Mouse (Mus musculus): Measurements from ENCODE around the gene Adk. TPM values are rescaled to one million over a fixed set of nuclear protein-coding genes. Genes with fewer than 3 reads are reported as not detected.

Adk gene
- polyA plus RNA-seq, 1 experiment: 24.2 TPM

- no peak for TF ChIP-seq POLR2A (IDR thresholded peaks at IDR 0.05; ENCODE audit: borderline replicate concordance, low read depth, low read length)
- TF ChIP-seq CTCF (IDR thresholded peaks at IDR 0.05; ENCODE audit: low read depth, low read length): no peak
- Histone ChIP-seq H3K4me1 (ENCODE audit: control insufficient read depth, insufficient read depth, low read length) (no peaks in the 10 kb centered on the region), H3K27ac (ENCODE audit: insufficient read depth, low read depth, low read length) (no peak overlapping the region), H3K4me3 (ENCODE audit: insufficient read depth, low read length) (no peak overlapping the region)
Observed at GRCm38 (mm10) chr14:21174804-21175203, 122.4 kb downstream of the Adk start.

GRCm38 (mm10) chr14:21177781-21178180, 125.4 kb downstream of the Adk start:
- Histone ChIP-seq H3K4me1 (ENCODE audit: control insufficient read depth, insufficient read depth, low read length) (peaks cover 5% of the 10 kb centered on the region), H3K27ac (ENCODE audit: insufficient read depth, low read depth, low read length) (no peak overlapping the region), H3K4me3 (ENCODE audit: insufficient read depth, low read length) (no peak overlapping the region)
- no peak for TF ChIP-seq POLR2A (IDR thresholded peaks at IDR 0.05; ENCODE audit: borderline replicate concordance, low read depth, low read length)
- TF ChIP-seq CTCF (IDR thresholded peaks at IDR 0.05; ENCODE audit: low read depth, low read length): no peak

DNA sequence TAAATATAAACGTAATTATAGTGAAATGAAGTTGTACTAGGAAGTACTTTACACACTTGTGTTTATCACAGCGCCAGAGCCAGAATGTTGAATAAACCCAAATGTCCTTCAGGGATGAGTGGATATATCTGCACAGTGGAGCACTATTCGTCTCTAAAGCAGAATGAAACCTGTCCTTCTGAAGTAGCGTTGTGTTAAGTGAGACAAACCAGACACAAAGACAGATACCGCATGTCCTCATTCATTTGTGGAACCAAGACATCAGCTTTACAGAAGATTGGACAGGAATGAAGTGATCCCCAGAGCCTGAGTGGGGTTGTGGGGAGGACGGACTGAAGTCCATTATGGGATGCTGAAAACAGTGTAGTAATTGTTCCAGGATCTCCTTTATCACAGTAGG, 126.0 kb downstream of the Adk start:
- H3K4me3 ChIP-seq (ENCODE audit: insufficient read depth, low read length): no peak overlapping the region
- TF ChIP-seq CTCF (IDR thresholded peaks at IDR 0.05; ENCODE audit: low read depth, low read length): no peak
- TF ChIP-seq POLR2A (IDR thresholded peaks at IDR 0.05; ENCODE audit: borderline replicate concordance, low read depth, low read length): no peak
- H3K4me1 ChIP-seq (ENCODE audit: control insufficient read depth, insufficient read depth, low read length): peaks cover 5% of the 10 kb centered on the region
- H3K27ac ChIP-seq (ENCODE audit: insufficient read depth, low read depth, low read length): no peak overlapping the region

- Histone ChIP-seq H3K4me1 (ENCODE audit: control insufficient read depth, insufficient read depth, low read length) (peaks cover 5% of the 10 kb centered on the region), H3K27ac (ENCODE audit: insufficient read depth, low read depth, low read length) (no peak overlapping the region), H3K4me3 (ENCODE audit: insufficient read depth, low read length) (no peak overlapping the region)
- TF ChIP-seq CTCF (IDR thresholded peaks at IDR 0.05; ENCODE audit: low read depth, low read length) (no peak), POLR2A (IDR thresholded peaks at IDR 0.05; ENCODE audit: borderline replicate concordance, low read depth, low read length) (no peak)
Observed at GRCm38 (mm10) chr14:21181053-21181452, 128.7 kb downstream of the Adk start.

GRCm38 (mm10) chr14:21191966-21192365, 139.6 kb downstream of the Adk start:
- no peak overlapping the region for H3K27ac ChIP-seq (ENCODE audit: insufficient read depth, low read depth, low read length)
- H3K4me1 ChIP-seq (ENCODE audit: control insufficient read depth, insufficient read depth, low read length): peaks cover 14% of the 10 kb centered on the region
- no peak overlapping the region for H3K4me3 ChIP-seq (ENCODE audit: insufficient read depth, low read length)
- TF ChIP-seq CTCF (IDR thresholded peaks at IDR 0.05; ENCODE audit: low read depth, low read length) (no peak), POLR2A (IDR thresholded peaks at IDR 0.05; ENCODE audit: borderline replicate concordance, low read depth, low read length) (no peak)

GRCm38 (mm10) chr14:21192749-21193148, 140.4 kb downstream of the Adk start:
- Histone ChIP-seq H3K4me3 (ENCODE audit: insufficient read depth, low read length) (no peak overlapping the region), H3K4me1 (ENCODE audit: control insufficient read depth, insufficient read depth, low read length) (peaks cover 14% of the 10 kb centered on the region), H3K27ac (ENCODE audit: insufficient read depth, low read depth, low read length) (no peak overlapping the region)
- no peak for TF ChIP-seq CTCF (IDR thresholded peaks at IDR 0.05; ENCODE audit: low read depth, low read length)
- TF ChIP-seq POLR2A (IDR thresholded peaks at IDR 0.05; ENCODE audit: borderline replicate concordance, low read depth, low read length): no peak

- TF ChIP-seq POLR2A (IDR thresholded peaks at IDR 0.05; ENCODE audit: borderline replicate concordance, low read depth, low read length): no peak
- TF ChIP-seq CTCF (IDR thresholded peaks at IDR 0.05; ENCODE audit: low read depth, low read length): no peak
- Histone ChIP-seq H3K4me3 (ENCODE audit: insufficient read depth, low read length) (peak overlapping the region; percentile 48), H3K4me1 (ENCODE audit: control insufficient read depth, insufficient read depth, low read length) (peaks cover 14% of the 10 kb centered on the region), H3K27ac (ENCODE audit: insufficient read depth, low read depth, low read length) (peak overlapping the region; percentile 62)
Observed at GRCm38 (mm10) chr14:21194336-21194735, 142.0 kb downstream of the Adk start.

GRCm38 (mm10) chr14:21200850-21201249, 148.5 kb downstream of the Adk start:
- TF ChIP-seq CTCF (IDR thresholded peaks at IDR 0.05; ENCODE audit: low read depth, low read length) (no peak), POLR2A (IDR thresholded peaks at IDR 0.05; ENCODE audit: borderline replicate concordance, low read depth, low read length) (no peak)
- H3K4me1 ChIP-seq (ENCODE audit: control insufficient read depth, insufficient read depth, low read length): peaks cover 3% of the 10 kb centered on the region
- H3K27ac ChIP-seq (ENCODE audit: insufficient read depth, low read depth, low read length): no peak overlapping the region
- no peak overlapping the region for H3K4me3 ChIP-seq (ENCODE audit: insufficient read depth, low read length)

DNA sequence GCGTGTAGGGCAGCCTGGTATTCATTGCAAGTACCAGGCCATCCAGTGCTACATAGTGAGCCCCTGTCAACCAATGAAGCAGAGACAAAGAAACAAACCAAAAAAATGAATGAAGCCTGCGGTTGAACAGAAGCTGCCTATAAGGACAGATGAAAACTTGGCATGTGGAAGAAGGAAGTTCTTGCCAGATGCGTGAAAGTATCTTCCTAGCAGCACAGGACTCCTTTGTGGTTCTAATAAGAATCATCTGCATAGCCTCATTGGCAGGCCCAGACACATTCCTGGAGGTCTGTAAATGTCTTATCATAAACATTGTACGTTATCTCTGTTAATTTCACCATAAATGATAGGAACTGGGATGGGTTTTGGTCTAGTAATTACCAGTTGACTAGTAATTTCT, 154.1 kb downstream of the Adk start:
- Histone ChIP-seq H3K27ac (ENCODE audit: insufficient read depth, low read depth, low read length) (no peak overlapping the region), H3K4me3 (ENCODE audit: insufficient read depth, low read length) (no peak overlapping the region), H3K4me1 (ENCODE audit: control insufficient read depth, insufficient read depth, low read length) (no peaks in the 10 kb centered on the region)
- TF ChIP-seq POLR2A (IDR thresholded peaks at IDR 0.05; ENCODE audit: borderline replicate concordance, low read depth, low read length): no peak
- no peak for TF ChIP-seq CTCF (IDR thresholded peaks at IDR 0.05; ENCODE audit: low read depth, low read length)

- TF ChIP-seq POLR2A (IDR thresholded peaks at IDR 0.05; ENCODE audit: borderline replicate concordance, low read depth, low read length): no peak
- no peak for TF ChIP-seq CTCF (IDR thresholded peaks at IDR 0.05; ENCODE audit: low read depth, low read length)
- H3K4me1 ChIP-seq (ENCODE audit: control insufficient read depth, insufficient read depth, low read length): no peaks in the 10 kb centered on the region
- no peak overlapping the region for H3K4me3 ChIP-seq (ENCODE audit: insufficient read depth, low read length)
Observed at GRCm38 (mm10) chr14:21221574-21222138, 169.3 kb downstream of the Adk start.

GRCm38 (mm10) chr14:21222206-21222605, 169.8 kb downstream of the Adk start:
- H3K4me1 ChIP-seq (ENCODE audit: control insufficient read depth, insufficient read depth, low read length): no peaks in the 10 kb centered on the region
- no peak overlapping the region for H3K4me3 ChIP-seq (ENCODE audit: insufficient read depth, low read length)
- H3K27ac ChIP-seq (ENCODE audit: insufficient read depth, low read depth, low read length): no peak overlapping the region
- TF ChIP-seq POLR2A (IDR thresholded peaks at IDR 0.05; ENCODE audit: borderline replicate concordance, low read depth, low read length): no peak

More at GRCm38 (mm10) chr14:21221574-21222138, 169.3 kb downstream of the Adk start:
- H3K27ac ChIP-seq (ENCODE audit: insufficient read depth, low read depth, low read length): no peak overlapping the region

Measured in bone marrow macrophage, adult 2 months (primary cell).